Mouse (Mus musculus): ENCODE results near the gene Wnt5b.
"Not testable (repeated sequence)": the region's sequence is repeated elsewhere in the genome, so short reads cannot be mapped to it uniquely, and the experiment has no call there.

Wnt5b gene

DNA sequence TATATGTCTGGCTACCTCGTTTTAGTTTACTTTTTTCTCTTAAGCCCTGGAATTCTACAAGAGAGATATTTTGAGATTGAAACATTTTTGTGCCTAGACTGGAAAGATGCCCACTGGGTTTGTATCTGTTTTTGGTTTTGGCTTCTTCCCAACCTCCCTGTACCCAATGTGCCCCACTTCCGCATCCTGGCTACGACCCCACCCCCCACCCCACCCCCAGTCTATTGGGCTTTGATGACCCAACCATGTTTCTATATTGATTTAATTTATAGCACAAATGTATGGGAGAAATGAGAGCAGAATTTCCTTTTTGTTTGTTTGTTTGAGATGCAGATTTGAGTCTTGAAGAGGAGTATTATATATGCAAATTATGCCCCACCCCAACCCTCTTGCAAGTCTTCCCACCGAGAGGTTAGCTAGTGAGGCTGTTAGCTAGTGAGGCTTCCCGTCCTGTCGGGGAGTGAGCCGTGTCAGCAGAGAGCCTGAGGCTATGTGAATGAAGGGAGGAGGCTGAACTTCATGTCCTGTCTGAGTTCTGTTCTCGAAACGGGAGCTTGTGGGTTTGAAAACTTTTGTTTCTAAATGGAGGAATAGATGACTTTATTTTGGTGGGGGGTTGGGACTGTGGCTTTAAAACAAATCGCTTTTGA, 62.3 kb downstream of the Wnt5b start:
- not testable (repeated sequence) for DNase-seq

DNA sequence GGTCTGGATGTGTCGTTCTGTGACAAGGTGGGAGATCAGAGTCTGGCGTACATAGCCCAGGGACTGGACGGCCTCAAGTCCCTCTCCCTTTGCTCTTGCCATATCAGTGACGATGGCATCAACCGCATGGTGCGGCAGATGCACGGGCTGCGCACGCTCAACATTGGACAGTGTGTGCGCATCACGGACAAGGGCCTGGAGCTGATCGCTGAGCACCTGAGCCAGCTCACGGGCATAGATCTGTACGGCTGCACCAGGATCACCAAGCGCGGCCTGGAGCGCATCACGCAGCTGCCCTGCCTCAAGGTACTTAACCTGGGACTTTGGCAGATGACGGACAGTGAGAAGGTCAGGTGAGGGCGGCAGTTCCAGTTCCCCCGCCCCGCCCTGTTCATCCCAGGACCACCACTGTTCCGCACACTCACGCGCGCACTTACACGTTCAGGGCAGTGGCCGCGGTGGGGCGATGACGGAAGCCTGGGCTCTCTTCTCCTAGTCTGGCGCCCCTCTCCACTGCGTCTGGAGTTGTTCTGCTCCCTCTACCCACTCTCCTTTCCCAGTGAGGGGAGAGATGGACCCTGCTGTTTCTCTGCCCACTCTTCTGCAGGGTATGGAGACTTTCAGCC, 63.3 kb downstream of the Wnt5b start:
- peak; percentile 40 for DNase-seq

DNA sequence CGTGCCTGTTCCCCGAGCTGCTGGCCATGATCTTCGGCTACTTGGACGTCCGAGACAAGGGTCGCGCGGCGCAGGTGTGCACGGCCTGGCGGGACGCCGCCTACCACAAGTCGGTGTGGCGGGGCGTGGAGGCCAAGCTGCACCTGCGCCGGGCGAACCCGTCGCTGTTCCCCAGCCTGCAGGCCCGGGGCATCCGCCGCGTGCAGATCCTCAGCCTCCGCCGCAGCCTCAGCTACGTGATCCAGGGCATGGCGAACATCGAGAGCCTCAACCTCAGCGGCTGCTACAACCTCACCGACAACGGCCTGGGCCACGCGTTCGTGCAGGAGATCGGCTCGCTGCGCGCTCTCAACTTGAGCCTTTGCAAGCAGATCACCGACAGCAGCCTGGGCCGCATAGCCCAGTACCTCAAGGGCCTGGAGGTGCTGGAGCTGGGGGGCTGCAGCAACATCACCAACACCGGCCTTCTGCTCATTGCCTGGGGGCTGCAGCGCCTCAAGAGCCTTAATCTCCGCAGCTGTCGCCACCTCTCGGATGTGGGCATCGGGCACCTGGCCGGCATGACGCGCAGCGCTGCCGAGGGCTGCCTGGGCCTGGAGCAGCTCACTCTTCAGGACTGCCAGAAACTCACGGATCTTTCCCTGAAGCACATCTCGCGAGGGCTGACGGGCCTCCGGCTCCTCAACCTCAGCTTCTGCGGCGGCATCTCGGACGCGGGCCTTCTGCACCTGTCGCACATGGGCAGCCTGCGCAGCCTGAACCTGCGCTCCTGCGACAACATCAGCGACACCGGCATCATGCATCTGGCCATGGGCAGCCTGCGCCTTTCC, 64.1 kb downstream of the Wnt5b start:
- DNase-seq: peak; percentile 57

DNA sequence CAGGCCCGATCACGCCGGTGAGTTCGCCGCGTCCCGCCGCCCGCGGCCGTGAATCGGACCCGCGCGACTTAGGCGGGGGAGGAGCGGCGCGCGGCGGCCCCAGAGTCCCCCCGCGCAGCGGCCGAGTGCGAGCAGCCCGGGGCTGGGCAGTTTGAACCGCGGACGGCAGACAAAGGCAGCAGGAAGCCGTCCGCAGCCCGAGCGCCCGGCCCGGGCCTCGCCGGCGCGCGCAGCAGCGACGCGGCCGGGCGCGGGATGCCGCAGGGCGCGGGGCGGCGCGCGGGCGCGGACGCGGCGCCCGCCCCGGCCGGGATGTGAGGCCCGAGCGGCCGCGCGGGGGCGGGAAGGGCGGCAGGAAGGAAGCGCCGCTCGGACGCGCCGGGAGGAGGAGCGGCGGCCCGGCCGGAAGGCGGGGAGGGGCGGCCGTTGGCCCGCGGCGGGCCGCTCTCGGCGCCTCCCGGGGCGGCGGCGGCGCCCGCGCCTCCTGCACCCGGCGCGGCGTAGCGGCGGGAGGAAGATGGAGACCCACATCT, 64.7 kb downstream of the Wnt5b start, which contains the start of gene Fbxl14:
Gene Fbxl14, plus strand, starts transcription at position 326 of the 533 bp plus-strand sequence.
- DNase-seq: no peak

GRCm38 (mm10) chr6:119478560-119479342, 65.4 kb downstream of the Wnt5b start:
- peak; percentile 88 for DNase-seq

DNA sequence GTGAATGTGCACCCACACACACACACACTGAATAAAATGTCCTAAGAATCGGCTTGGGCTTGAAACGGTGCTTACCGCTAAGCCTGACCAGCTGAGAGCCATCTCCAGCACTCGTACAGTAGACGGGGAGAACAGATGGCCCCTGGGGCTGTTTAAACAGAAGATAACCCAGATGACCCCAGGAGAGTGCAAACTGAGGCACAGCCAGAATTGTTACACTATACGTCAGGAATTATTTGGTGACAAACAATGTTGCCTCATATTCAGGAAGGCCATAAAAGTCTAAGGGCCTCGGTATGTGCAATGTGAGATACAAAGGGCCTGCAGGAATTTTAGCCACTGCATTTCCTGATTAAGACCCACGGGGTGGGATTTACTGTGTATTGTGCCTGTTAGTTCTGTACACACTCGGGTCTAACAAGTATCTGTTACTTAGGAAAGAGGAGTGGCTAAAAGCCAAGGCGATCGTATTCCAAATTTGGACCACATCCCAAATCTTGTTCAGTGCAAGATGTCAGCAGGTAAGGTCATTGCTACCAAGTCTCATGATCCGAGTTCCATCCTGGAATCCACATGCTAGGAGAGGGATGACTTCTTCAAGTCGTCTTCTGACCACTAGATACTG, 66.3 kb downstream of the Wnt5b start:
- DNase-seq: no peak

DNA sequence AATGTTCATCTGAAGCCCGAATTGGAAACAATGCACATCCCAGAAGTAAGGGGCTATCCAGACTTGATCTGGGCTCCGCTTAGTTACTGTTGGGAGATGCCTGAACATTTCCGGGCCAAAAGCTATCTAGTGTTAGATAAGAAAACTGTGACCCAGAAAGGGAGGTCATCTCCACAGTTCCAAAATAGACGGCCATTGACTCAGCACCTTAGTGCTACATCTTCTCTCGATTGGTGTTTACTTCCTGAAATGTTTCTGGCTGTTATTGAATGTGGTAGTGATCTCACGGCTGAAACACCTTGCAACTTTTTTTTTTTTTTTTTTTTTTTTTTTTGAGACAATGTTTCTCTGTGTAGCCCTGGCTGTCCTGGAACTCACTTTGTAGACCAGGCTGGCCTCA, 68.2 kb downstream of the Wnt5b start:
- no peak for DNase-seq

DNA sequence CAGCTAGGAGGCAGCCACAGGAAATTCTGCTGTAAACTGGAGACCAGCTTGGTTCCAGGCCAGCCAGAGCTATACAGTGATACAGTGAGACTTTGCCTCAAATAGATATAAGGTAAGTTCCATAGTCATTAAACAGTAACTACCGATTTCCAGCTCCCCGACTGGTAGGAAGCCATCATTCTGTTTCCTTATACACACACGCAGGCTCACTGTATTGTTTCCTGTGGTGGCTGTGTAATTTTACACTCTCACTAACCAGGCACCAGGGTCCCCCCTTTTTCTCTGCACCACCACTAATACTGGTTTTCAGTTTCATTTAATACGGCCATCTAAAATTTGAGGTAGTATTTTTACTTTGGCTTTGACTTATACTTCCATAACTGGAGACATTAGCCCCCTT, 70.2 kb downstream of the Wnt5b start:
- no peak for DNase-seq

DNA sequence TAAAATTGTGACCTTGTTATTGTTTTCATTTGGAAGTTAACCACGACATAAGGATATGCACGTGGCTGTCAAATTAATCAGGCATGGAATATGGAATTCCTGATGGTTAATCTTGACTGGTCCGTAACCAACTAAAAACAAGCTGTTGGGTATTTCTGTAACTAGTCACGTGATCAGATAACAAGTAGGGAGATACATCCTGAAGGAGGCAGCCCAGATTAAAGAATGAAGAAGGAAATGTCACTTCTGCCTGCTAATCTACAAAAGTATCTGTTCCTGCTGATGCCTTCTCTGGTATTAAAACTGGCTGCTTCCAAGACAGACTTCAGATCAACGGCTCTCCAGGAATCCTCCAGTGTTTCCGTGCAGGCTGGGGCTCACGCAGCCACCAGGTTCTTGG, 70.7 kb downstream of the Wnt5b start:
- DNase-seq: no peak

- no peak for DNase-seq
Observed at GRCm38 (mm10) chr6:119472705-119473104, 71.4 kb downstream of the Wnt5b start.

GRCm38 (mm10) chr6:119472135-119472534, 72.0 kb downstream of the Wnt5b start:
- DNase-seq: peak; percentile 61

- DNase-seq: no peak
Observed at GRCm38 (mm10) chr6:119470777-119471176, 73.4 kb downstream of the Wnt5b start.

- no peak for DNase-seq
Observed at GRCm38 (mm10) chr6:119467785-119468059, 76.4 kb downstream of the Wnt5b start.

- no peak for DNase-seq
Observed at GRCm38 (mm10) chr6:119466921-119467784, 77.0 kb downstream of the Wnt5b start.

GRCm38 (mm10) chr6:119466161-119466560, 78.0 kb downstream of the Wnt5b start:
- DNase-seq: no peak

GRCm38 (mm10) chr6:119460391-119460790, 83.8 kb downstream of the Wnt5b start:
- DNase-seq: no peak

GRCm38 (mm10) chr6:119459041-119459440, 85.1 kb downstream of the Wnt5b start:
- no peak for DNase-seq

- no peak for DNase-seq
Observed at GRCm38 (mm10) chr6:119458166-119458565, 86.0 kb downstream of the Wnt5b start.

GRCm38 (mm10) chr6:119451981-119452499, 92.1 kb downstream of the Wnt5b start:
- peak; percentile 84 for DNase-seq

DNA sequence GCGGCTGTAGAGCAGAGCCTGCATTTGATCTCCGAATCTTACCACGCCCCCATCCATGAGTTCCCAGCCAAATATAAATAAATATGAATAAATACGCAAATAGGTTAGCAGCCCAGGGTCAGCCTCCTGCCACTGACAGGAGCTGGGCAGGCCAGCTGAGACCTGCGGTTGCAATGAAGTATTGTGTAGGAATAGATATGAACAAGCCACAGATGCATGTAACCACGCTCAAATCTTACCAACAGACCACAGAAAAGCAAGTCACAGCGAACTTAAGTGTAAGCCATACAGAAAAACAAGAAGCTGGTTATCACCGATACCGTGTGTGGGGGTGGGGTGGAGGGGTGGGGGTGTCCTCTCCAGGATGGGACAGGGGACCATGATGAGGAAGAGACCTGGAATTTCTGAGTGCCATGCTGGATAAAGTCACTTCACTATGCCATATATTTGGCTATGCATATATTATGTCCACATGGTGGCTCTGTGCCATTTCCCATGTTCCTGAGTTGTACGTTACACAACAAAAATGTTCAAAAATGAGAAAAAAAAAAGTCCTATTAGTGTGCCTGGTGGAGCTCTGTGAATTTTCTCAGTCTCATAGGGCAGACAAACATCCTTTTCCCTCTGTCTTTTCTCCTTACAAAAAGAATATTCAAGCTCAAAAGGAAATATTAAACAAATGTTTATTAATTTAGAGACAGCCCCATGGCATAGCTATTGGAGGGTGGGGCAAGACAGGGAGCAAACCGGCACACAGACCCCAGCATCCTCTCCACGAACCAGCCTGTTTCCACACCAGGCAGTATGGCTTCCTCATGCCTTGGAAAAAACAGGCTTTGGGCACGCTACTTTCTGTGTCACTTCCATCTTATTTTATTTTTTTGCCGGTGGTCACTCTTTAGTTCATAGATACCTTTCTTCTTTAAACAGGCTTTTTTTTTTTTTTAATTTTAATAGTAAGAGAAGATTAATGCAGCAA, 92.9 kb downstream of the Wnt5b start:
- no peak for DNase-seq
